Mouse (Mus musculus) kidney, adult 18-20 months (tissue): ENCODE measurements around the gene 2410004P03Rik.
"Not testable (repeated sequence)": the region's sequence is repeated elsewhere in the genome, so short reads cannot be mapped to it uniquely, and the experiment has no call there.

ENCODE experiments used
- DNase-seq: peaks from one replicate; pipeline ENCODE4 v3.0.0; 2021

The 2410004P03Rik gene

DNA sequence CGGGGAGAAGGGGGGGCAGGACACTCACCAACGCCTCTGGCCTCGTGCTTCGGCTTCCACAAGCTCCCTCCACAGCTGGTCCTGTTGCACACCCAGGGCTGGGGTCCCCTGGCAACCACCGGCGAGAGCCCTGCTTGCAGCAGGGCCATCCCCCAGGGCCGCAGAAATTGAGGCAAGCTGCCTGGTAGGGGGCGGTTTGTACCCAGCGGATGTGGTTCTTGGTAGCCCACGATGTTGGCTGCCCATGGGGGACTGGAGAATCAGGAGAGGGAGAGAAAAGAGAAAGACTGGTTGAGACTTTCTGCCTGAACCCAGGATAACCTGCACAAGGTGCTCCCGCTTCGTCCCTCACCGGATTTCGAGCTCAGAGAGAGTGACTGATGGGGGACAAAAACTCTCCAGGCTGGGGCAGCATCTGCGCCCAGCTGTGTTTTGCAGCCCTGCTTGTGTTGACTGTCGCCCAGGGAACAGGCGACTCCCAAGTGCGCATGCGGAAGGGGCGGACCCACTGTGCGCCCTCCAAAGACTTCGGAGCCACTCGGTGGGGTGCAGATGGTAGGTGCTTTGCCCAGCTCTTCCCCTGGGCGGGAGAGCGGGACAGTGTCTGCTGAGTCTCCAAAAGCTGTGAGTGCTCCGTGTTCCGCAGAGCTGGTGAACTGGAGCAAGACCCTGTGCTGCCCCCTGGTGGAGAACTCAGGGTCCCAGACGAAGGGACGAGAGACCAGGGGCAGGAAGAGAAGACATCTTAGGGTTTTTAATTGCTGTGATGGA is at the start of gene 2410004P03Rik:
2410004P03Rik (minus strand) TSS at position 628 of the 771 bp plus-strand sequence.
- DNase-seq = peak; percentile 74

- no peak for DNase-seq
Measured at GRCm38 (mm10) chr12:17061183-17061722, 49.7 kb upstream of the 2410004P03Rik start.

- no peak for DNase-seq
Measured at GRCm38 (mm10) chr12:17058490-17058889, 47.0 kb upstream of the 2410004P03Rik start.

GRCm38 (mm10) chr12:17057110-17057509 is 45.6 kb upstream of the 2410004P03Rik start:
- DNase-seq = no peak

- DNase-seq = no peak
Measured at GRCm38 (mm10) chr12:17055766-17056165, 44.2 kb upstream of the 2410004P03Rik start.

- no peak for DNase-seq
Measured at GRCm38 (mm10) chr12:17054691-17055090, 43.2 kb upstream of the 2410004P03Rik start.

- DNase-seq = no peak
Measured at GRCm38 (mm10) chr12:17052673-17053072, 41.1 kb upstream of the 2410004P03Rik start.

- no peak for DNase-seq
Measured at GRCm38 (mm10) chr12:17051057-17051456, 39.5 kb upstream of the 2410004P03Rik start.

GRCm38 (mm10) chr12:17049796-17050195 is 38.3 kb upstream of the 2410004P03Rik start:
- DNase-seq = no peak

- DNase-seq = no peak
Measured at GRCm38 (mm10) chr12:17048979-17049612, 37.6 kb upstream of the 2410004P03Rik start.

DNA sequence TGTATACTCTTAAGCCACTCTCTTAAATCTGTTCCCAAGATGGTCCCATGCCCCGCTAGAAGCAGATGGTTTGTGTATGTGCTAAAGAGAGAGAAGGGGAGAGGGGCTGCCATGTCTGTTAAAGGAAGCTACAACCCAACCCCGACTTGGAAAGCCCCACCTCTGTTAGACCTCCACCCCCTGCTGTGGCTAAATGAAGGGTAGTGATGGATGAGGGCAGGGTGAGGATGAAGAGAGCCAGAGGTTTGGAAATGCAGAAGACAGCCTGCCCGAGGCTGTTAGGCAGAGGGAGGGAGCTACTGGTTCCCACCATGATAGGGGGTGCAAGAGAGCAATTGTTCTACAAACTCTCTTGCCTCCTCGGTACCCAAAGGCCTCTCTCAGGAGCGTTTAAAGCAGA is 31.8 kb upstream of the 2410004P03Rik start:
- no peak for DNase-seq

- no peak for DNase-seq
Measured at GRCm38 (mm10) chr12:17040567-17040966, 29.0 kb upstream of the 2410004P03Rik start.

DNA sequence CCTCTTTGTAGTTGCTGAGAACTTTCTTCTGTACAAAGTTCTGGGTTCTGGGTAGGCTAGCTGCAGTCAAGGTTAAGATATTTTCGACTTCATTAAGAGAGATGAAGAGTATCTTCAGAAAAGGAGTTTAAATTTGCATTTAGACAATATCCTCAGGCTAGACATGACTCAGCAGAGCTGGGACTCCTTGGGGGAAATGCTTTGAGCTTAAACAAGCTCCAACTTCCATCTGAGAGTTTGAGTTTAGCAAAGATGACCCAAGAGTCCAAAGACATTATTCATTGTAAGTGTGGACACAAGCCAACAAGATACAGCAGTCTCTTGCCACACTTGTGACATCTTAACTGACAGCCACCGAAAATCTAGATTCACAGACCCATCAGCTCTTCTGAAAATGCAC is 27.9 kb upstream of the 2410004P03Rik start:
- DNase-seq = no peak

- no peak for DNase-seq
Measured at GRCm38 (mm10) chr12:17038246-17038645, 26.7 kb upstream of the 2410004P03Rik start.

GRCm38 (mm10) chr12:17037053-17037610 is 25.6 kb upstream of the 2410004P03Rik start:
- DNase-seq = no peak

DNA sequence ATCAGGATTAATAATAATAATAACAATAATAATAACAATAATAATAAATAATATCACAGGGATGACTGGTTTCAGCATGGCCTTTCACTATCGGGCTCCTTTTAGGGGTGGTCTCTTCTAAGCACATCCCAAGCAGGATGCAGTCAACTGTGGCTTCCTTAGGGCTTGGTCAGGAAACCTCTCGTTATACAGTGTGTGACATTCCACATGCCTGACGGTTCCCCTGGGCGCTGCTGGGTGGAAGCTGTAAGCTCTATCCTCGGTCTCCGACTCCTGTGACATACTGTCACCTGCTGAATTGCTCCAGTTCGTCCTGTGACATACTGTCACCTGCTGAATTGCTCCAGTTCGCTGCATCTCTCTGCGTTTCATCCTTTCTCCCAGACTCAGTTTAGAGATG is 25.0 kb upstream of the 2410004P03Rik start:
- no peak for DNase-seq

DNA sequence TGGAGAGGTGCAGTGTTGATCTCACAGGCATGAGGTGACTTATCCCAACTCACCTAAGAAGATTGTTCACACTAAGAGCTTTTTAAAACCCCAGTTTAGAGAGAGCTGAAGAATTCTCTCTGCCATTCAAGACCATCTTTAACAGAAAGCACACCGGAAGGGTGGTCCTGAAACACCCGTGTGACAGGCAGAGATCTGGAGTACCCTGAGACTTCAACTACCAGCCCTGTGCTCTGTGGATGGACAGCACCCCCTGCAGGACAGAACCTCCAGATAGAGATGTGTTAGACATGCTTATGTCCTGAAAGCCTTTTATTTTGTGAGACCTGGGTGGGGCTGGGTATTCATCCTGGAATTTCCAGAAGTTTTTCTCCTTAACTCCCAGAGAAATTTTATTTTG is 23.6 kb upstream of the 2410004P03Rik start:
- DNase-seq = peak; percentile 14

- DNase-seq = no peak
Measured at GRCm38 (mm10) chr12:17034671-17035070, 23.1 kb upstream of the 2410004P03Rik start.

DNA sequence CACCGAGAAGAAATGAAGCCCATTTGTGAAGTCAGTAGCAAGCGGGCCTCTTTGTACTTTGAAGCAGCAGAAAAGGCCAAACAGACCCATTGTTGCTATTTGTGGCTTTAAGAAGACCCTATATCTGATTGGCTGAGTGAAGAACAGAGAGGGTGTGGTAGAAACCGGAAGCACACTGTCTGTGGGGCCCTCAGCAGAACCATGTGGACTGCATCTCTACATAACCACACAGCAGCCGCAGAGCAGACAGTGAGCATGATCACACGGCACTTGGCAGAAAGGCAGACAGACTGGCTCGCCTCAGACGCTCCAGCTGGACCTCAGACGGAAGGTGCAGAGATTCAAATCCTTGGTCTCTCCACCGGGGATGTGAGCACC is 21.9 kb upstream of the 2410004P03Rik start:
- no peak for DNase-seq

GRCm38 (mm10) chr12:17032694-17033463 is 21.4 kb upstream of the 2410004P03Rik start:
- DNase-seq = peak; percentile 66

DNA sequence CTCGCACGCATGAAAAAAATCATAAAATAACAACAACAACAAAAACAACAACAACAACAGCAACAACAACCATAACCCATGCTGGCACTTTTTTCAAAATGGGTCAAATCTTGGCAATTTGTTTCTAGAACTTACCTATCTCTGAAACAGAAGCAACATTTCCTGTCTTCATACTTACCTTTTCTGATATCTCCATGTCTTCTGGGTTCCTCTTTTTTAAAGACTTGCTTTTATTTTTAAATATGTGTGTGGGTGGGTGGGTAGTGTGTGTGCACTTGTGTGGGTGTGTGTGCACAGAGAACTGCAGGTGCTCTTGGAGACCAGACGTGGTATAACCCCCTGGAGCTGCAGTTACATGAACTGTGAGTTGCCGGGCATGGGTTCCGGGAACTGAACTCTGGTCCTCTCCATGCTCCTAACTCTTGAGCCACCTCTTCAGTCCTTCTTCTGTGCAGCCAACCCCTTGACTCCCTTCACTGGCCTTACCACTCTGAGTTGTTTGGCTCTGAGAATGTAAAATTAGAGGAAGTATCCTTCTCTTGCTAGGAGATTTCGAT is 13.1 kb upstream of the 2410004P03Rik start:
- DNase-seq = no peak

GRCm38 (mm10) chr12:17022145-17022544 is 10.6 kb upstream of the 2410004P03Rik start:
- no peak for DNase-seq

GRCm38 (mm10) chr12:17021125-17021524 is 9.6 kb upstream of the 2410004P03Rik start:
- DNase-seq = not testable (repeated sequence)
